Mouse (Mus musculus): ENCODE data around the gene Mrpl20.

GRCm38 (mm10) chr4:155790021-155790489 is 12.6 kb upstream of the Mrpl20 start, which contains the start of gene Ankrd65:
- no peak for TF ChIP-seq GATA1 (IDR thresholded peaks at IDR 0.05; ENCODE audit: borderline replicate concordance, low read length)
- TF ChIP-seq FLI1 (IDR thresholded peaks at IDR 0.05; ENCODE audit: low read length), result no peak
